Mouse (Mus musculus) layer of hippocampus, adult 18-20 months (tissue): ENCODE measurements around the gene Hsf4. TPM values are rescaled to one million over a fixed set of nuclear protein-coding genes. Genes with fewer than 3 reads are reported as not detected.

Experiments used
- DNase-seq, 2 experiments: peaks; one replicate each; pipeline ENCODE4 v3.0.0; 2022; ENCODE audit warnings: low spot score in 2 of 2
- total RNA-seq, 2 experiments: library from RNA; stranded (reverse); gene quantifications; 2 replicates each; pipeline ENCODE4 v1.2.3; 2021

Gene Hsf4
- total RNA-seq, 2 experiments from 2014 or later = 11.5 to 13.0 TPM

- DNase-seq = no peak
Measured at GRCm38 (mm10) chr8:105258911-105259720, 10.5 kb upstream of the Hsf4 start.

GRCm38 (mm10) chr8:105259721-105260320 lies 9.8 kb upstream of the Hsf4 start:
- DNase-seq = peak in 1 of 2 experiments; percentile 66

- DNase-seq = no peak
Measured at GRCm38 (mm10) chr8:105260371-105261099, 9.1 kb upstream of the Hsf4 start.

- no peak for DNase-seq
Measured at GRCm38 (mm10) chr8:105261326-105261980, 8.1 kb upstream of the Hsf4 start.

GRCm38 (mm10) chr8:105263244-105263912 lies 6.2 kb upstream of the Hsf4 start:
- no peak for DNase-seq

GRCm38 (mm10) chr8:105264024-105264982 lies 5.3 kb upstream of the Hsf4 start, which contains the start of the genes Tradd and Fbxl8:
Gene Tradd (minus strand): TSS chr8:105264609.
Gene Fbxl8 (plus strand): TSS chr8:105264648.
- DNase-seq = no peak

GRCm38 (mm10) chr8:105265128-105265527 lies 4.5 kb upstream of the Hsf4 start:
- no peak for DNase-seq

- DNase-seq = no peak
Measured at GRCm38 (mm10) chr8:105266775-105267174, 2.8 kb upstream of the Hsf4 start.

GRCm38 (mm10) chr8:105268342-105269074 lies 1.1 kb upstream of the Hsf4 start:
- DNase-seq = peak; percentile 81 to 87

- no peak for DNase-seq
Measured at GRCm38 (mm10) chr8:105269075-105269458, 534 bp upstream of the Hsf4 start.

GRCm38 (mm10) chr8:105270101-105270915 lies 707 bp downstream of the Hsf4 start:
- DNase-seq = no peak

GRCm38 (mm10) chr8:105270916-105271186 lies 1.2 kb downstream of the Hsf4 start:
- DNase-seq = no peak

GRCm38 (mm10) chr8:105275387-105275786 lies 5.8 kb downstream of the Hsf4 start:
- no peak for DNase-seq

GRCm38 (mm10) chr8:105275840-105276239 lies 6.2 kb downstream of the Hsf4 start, which contains the start of gene Nol3:
Gene Nol3 (plus strand): TSS chr8:105276140.
- no peak for DNase-seq

GRCm38 (mm10) chr8:105276292-105277120 lies 6.9 kb downstream of the Hsf4 start:
- peak in 1 of 2 experiments; percentile 55 for DNase-seq

GRCm38 (mm10) chr8:105278911-105279334 lies 9.3 kb downstream of the Hsf4 start:
- peak; percentile 89 to 94 for DNase-seq

- no peak for DNase-seq
Measured at GRCm38 (mm10) chr8:105280567-105280966, 11.0 kb downstream of the Hsf4 start.
